Mouse (Mus musculus) embryonic facial prominence, embryonic 14.5 days (tissue): ENCODE measurements around the gene Lekr1. TPM values are rescaled to one million over a fixed set of nuclear protein-coding genes. Genes with fewer than 3 reads are reported as not detected.

ENCODE experiments used
- ATAC-seq: fragments of 200-750 bp; cut with Nextera tagmentation; 2 replicates; pipeline ENCODE4 v1.8.0; 2017; ENCODE audit warnings: low read depth, moderate number of reproducible peaks, moderate TSS enrichment
- DNase-seq: peaks from one replicate; pipeline ENCODE4 v3.0.0-alpha.2; 2015; ENCODE audit warnings: low spot score
- H3K27ac ChIP-seq: fragments of 300-500 bp; sonication (generic); replicated peaks from 2 replicates; pipeline ENCODE4 v1.5.1; 2014; ENCODE audit warnings: low read depth, mild to moderate bottlenecking, low read length, moderate library complexity
- H3K27me3 ChIP-seq: fragments of 300-500 bp; sonication (generic); replicated peaks from 2 replicates; pipeline ENCODE4 v1.6.1; 2014; ENCODE audit warnings: low read length; ENCODE audit not compliant: control insufficient read depth, insufficient read depth
- H3K36me3 ChIP-seq: fragments of 300-500 bp; sonication (generic); 2 replicates; pipeline ENCODE4 v1.6.1; 2014; ENCODE audit warnings: low read length, mixed read lengths; ENCODE audit not compliant: control insufficient read depth, insufficient read depth
- H3K4me1 ChIP-seq: fragments of 300-500 bp; sonication (generic); 2 replicates; pipeline ENCODE4 v1.6.1; 2014; ENCODE audit warnings: antibody characterized with exemption, low read length; ENCODE audit not compliant: control insufficient read depth, insufficient read depth
- H3K4me2 ChIP-seq: fragments of 300-500 bp; sonication (generic); 2 replicates; pipeline ENCODE4 v1.6.1; 2014; ENCODE audit warnings: low read depth, mild to moderate bottlenecking, low read length, moderate library complexity, mixed read lengths
- H3K4me3 ChIP-seq: fragments of 300-500 bp; sonication (generic); 2 replicates; pipeline ENCODE4 v1.5.1; 2014; ENCODE audit warnings: low read depth, mild to moderate bottlenecking, low read length
- H3K9ac ChIP-seq: fragments of 300-500 bp; sonication (generic); 2 replicates; pipeline ENCODE4 v1.6.1; 2014; ENCODE audit warnings: low read depth, mild to moderate bottlenecking, low read length, moderate library complexity, mixed read lengths
- H3K9me3 ChIP-seq: fragments of 300-500 bp; sonication (generic); 2 replicates; pipeline ENCODE4 v1.6.1; 2016; ENCODE audit warnings: low read length; ENCODE audit not compliant: control insufficient read depth
- WGBS: fragments of 180-500 bp; shearing (Covaris S2); extraction: QIAGEN DNeasy Blood & Tissue Kit; methylation state at CpG from one replicate; pipeline ENCODE4 v1.1.7; 2014; 5-methylcytosine and 5-hydroxymethylcytosine counted together
- microRNA-seq: library from miRNA; unstranded; fragments of <30 nt; microRNA quantifications from one replicate; pipeline ENCODE4, GENCODE M21; 2016; ENCODE audit warnings: borderline number of aligned reads
- polyA plus RNA-seq: library from polyadenylated mRNA; unstranded; fragments of >200 nt; fragmentation: Nextera tagmentation; extraction: Ambion mirVana; gene quantifications from 2 replicates; pipeline ENCODE4 v1.2.1, GENCODE M21; 2014

The Lekr1 gene
- polyA plus RNA-seq, 1 experiment from 2014 or later: 8.9 TPM

DNA sequence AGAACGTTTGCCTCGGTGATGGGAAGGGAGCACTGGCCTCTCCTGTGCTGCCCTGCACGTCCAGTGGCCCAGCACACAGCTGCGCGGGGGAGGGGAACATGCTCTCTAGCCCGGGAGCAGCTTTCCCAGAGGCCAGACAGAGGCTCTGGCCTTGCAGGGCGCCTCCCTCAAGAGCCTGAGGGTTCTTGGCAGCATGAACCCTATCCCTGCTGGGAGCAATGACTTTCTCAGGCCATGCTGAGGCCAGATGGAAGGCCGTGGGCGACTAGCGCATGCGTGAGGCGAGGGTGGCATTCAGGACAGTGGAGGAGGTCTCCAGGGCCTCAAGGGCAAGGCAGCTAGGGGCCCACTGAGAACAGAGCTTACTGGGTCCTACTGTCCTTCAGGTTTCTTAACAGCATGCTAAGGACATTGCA, 205.2 kb downstream of the Lekr1 start:
- ATAC-seq: peak; percentile 78
- no peak overlapping the region for H3K4me3 ChIP-seq
- H3K36me3 ChIP-seq: no peaks in the 10 kb centered on the region
- 19% methylated on average over 12 of the region's 12 CpGs for WGBS
- 0 out of 2 replicates have a peak overlapping the region, but pooled peaks have one; percentile 7 for H3K4me2 ChIP-seq
- DNase-seq: peak; percentile 63
- no peaks in the 10 kb centered on the region for H3K27me3 ChIP-seq
- peak overlapping the region; percentile 28; the same call in 1 of the 2 replicates for H3K9ac ChIP-seq
- peaks cover 10% of the 10 kb centered on the region for H3K4me1 ChIP-seq
- H3K9me3 ChIP-seq: 0 out of 2 replicates have a peak, but pooled peaks cover 1% of the 10 kb centered on the region
- H3K27ac ChIP-seq: no peak overlapping the region

DNA sequence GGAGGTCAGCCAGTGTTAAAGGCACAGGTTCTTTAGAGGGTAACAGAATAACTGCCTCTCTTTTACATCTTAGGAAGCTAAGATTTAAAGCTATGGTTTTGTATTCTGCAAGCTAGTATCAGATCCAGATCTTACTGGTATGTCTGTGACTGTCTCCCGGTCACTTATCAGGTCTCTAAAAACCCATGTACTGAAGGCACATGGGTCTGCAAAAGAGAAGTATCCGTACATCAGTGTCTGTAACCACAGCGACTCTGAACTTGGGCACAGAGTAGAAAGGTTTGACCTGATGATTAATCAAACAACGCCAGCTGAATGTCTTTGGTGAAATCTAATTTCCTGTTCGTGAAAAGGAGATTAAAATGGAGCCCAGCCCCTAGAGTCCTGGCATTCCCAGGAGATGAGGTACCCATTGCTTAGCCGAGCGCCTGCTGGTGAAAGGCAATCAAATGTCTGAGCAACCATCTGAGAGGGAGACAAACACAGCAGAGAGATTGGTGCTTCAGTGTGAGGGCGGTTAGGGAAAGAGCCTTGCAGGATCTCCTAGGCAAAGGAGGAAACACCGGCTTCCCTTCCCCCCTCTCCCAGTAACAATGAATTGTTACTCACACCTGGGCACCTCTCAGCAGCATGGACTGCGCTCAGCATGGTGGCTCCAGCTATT, 205.7 kb downstream of the Lekr1 start:
- H3K4me3 ChIP-seq: no peak overlapping the region
- no peak for ATAC-seq
- WGBS: 45% methylated on average over 10 of the region's 10 CpGs
- H3K27me3 ChIP-seq: no peaks in the 10 kb centered on the region
- H3K4me2 ChIP-seq: no peak overlapping the region
- no peak for DNase-seq
- H3K36me3 ChIP-seq: no peaks in the 10 kb centered on the region
- H3K9me3 ChIP-seq: no peaks in the 10 kb centered on the region
- no peak overlapping the region for H3K27ac ChIP-seq
- H3K4me1 ChIP-seq: peaks cover 10% of the 10 kb centered on the region
- H3K9ac ChIP-seq: no peak overlapping the region

DNA sequence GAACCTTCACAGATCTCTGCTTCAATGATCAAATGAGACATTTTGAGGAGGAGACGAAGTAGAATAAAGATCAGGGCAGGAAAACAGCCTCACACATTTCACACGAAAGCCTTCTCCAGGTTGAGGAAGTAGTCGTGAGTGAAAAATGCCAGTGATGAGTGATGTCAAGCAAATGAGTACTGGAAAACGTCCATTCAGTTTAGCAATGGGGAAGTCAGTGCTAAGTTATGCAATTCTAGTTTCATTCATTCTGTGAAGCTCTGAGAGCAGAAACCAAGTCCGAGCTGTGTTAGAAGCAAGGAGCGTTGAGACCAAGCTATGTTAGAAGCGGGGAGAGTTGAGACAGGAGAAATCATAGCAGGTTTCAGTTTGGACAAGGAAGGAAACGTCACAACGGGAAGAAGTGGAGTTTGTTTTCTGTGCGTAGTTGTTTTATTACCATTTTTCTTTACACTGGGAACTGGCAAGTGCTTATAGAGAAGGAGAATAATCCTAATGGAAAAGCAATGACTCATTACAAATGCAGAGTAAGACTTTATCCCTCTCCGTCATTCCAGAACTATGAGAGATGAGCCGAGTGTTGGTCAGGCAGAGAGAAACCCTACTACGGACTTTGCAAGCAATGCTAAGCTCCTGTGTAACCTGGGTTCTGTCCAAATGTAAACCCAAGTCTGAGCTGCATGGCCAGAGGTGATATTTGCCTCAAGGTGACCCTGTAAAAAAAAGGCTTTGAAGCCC, 207.2 kb downstream of the Lekr1 start:
- ATAC-seq: no peak
- WGBS: 77% methylated on average over 13 of the region's 13 CpGs
- H3K27me3 ChIP-seq: no peaks in the 10 kb centered on the region

More for the DNA sequence above, 207.2 kb downstream of the Lekr1 start:
- Histone ChIP-seq H3K27ac (no peak overlapping the region), H3K9ac (no peak overlapping the region), H3K4me2 (no peak overlapping the region), H3K36me3 (no peaks in the 10 kb centered on the region), H3K9me3 (no peaks in the 10 kb centered on the region), H3K4me1 (peaks cover 10% of the 10 kb centered on the region), H3K4me3 (no peak overlapping the region)
- DNase-seq: no peak

Small RNA genes within 50 kb of the gene (microRNA-seq; reads per million reads assigned to microRNA genes)
- not detected for gene Mir8120

Other genes with a start within 250 kb of the Lekr1 start
- gene Tiparp, start 137.8 kb upstream of the Lekr1 start, polyA plus RNA-seq: 33.2 and 33.9 TPM in 2 replicates